Mouse (Mus musculus) MEL (cell line): ENCODE results near the gene Lsamp. TPM values are rescaled to one million over a fixed set of nuclear protein-coding genes. Genes with fewer than 3 reads are reported as not detected.
A peak's percentile ranks its signal among the peaks of the same experiment; 100 is the strongest.

ENCODE experiments used
- DNase-seq: peaks from one replicate; pipeline ENCODE4 v3.0.0; 2011; ENCODE audit warnings: low read depth, low spot score
- H3K27ac ChIP-seq: 2 replicates; pipeline ENCODE4 v1.5.1; 2012; ENCODE audit warnings: low read depth, mild to moderate bottlenecking, control low read depth, low read length, moderate library complexity; ENCODE audit not compliant: control insufficient read depth
- H3K27me3 ChIP-seq, 2 experiments: fragments of 150-350 bp in 1 of 2; sonication (generic) in 1 of 2; 2 replicates each; pipeline ENCODE4 v1.6.1; 2012; ENCODE audit warnings: low read length in 2 of 2, mild to moderate bottlenecking in 2 of 2, improper control_type of control experiment in 1 of 2, moderate library complexity in 1 of 2; ENCODE audit not compliant: insufficient read depth in 2 of 2, control insufficient read depth in 1 of 2
- H3K36me3 ChIP-seq, 2 experiments: 2 replicates each; pipeline ENCODE4 v1.6.1; 2012 to 2014; ENCODE audit warnings: low read length in 2 of 2, improper control_type of control experiment in 1 of 2, inconsistent platforms in 1 of 2, mild to moderate bottlenecking in 1 of 2; ENCODE audit not compliant: insufficient read depth in 2 of 2, control insufficient read depth in 1 of 2
- H3K4me1 ChIP-seq, 2 experiments: fragments of 150-350 bp in 1 of 2; sonication (generic) in 1 of 2; 2 replicates each; pipeline ENCODE4 v1.6.1; 2012; ENCODE audit warnings: low read length in 2 of 2, improper control_type of control experiment in 1 of 2, mild to moderate bottlenecking in 1 of 2; ENCODE audit not compliant: insufficient read depth in 2 of 2, control insufficient read depth in 1 of 2
- H3K4me3 ChIP-seq, 2 experiments: fragments of 150-350 bp in 1 of 2; sonication (generic) in 1 of 2; 2 replicates each; pipeline ENCODE4 v1.5.1; 2012; ENCODE audit warnings: low read depth in 2 of 2, low read length in 2 of 2, mild to moderate bottlenecking in 2 of 2, moderate library complexity in 2 of 2, control low read depth in 1 of 2, improper control_type of control experiment in 1 of 2; ENCODE audit not compliant: control insufficient read depth in 1 of 2, insufficient read depth in 1 of 2
- H3K79me2 ChIP-seq: 2 replicates; pipeline ENCODE4 v1.6.1; 2012; ENCODE audit warnings: mild to moderate bottlenecking, low read length, moderate library complexity; ENCODE audit not compliant: control insufficient read depth, poor library complexity, insufficient read depth
- H3K9ac ChIP-seq: 2 replicates; pipeline ENCODE4 v1.6.1; 2012; ENCODE audit warnings: low read depth, mild to moderate bottlenecking, control low read depth, low read length, moderate library complexity; ENCODE audit not compliant: control insufficient read depth, poor library complexity, severe bottlenecking
- H3K9me3 ChIP-seq: fragments of 150-350 bp; sonication (generic); replicated peaks from 2 replicates; pipeline ENCODE4 v1.6.1; 2012; ENCODE audit warnings: mild to moderate bottlenecking, low read length, improper control_type of control experiment, moderate library complexity; ENCODE audit not compliant: insufficient read depth
- CHD1 ChIP-seq: IDR thresholded peaks from 2 replicates; pipeline ENCODE4 v1.6.1; 2012; ENCODE audit warnings: low read depth, mild to moderate bottlenecking, inconsistent platforms, low read length, improper control_type of control experiment
- E2F4 ChIP-seq: IDR thresholded peaks from 2 replicates; pipeline ENCODE4 v1.6.1; 2011; ENCODE audit warnings: low read depth, low read length, improper control_type of control experiment, borderline replicate concordance
- EP300 ChIP-seq, 2 experiments: IDR thresholded peaks; 2 replicates each; pipeline ENCODE4 v1.6.1; 2011; ENCODE audit warnings: improper control_type of control experiment in 2 of 2, low read length in 2 of 2, low read depth in 1 of 2, mild to moderate bottlenecking in 1 of 2
- ETS1 ChIP-seq: IDR thresholded peaks from 2 replicates; pipeline ENCODE4 v1.6.1; 2012; ENCODE audit warnings: low read depth, mild to moderate bottlenecking, inconsistent platforms, low read length, improper control_type of control experiment, moderate library complexity
- GABPA ChIP-seq: IDR thresholded peaks from 2 replicates; pipeline ENCODE4 v1.6.1; 2012; ENCODE audit warnings: low read depth, mild to moderate bottlenecking, inconsistent platforms, low read length, improper control_type of control experiment, moderate library complexity
- GATA1 ChIP-seq: IDR thresholded peaks from 2 replicates; pipeline ENCODE4 v1.6.1; 2011; ENCODE audit warnings: low read depth, low read length, improper control_type of control experiment
- JUND ChIP-seq: IDR thresholded peaks from 2 replicates; pipeline ENCODE4 v1.6.1; 2011; ENCODE audit warnings: low read depth, mild to moderate bottlenecking, improper control_type of control experiment, low read length
- KAT2A ChIP-seq: conservative IDR thresholded peaks from 2 replicates; pipeline ENCODE4 v1.6.1; 2012; ENCODE audit warnings: low read depth, low read length, improper control_type of control experiment, inconsistent platforms
- MAFK ChIP-seq: IDR thresholded peaks from 2 replicates; pipeline ENCODE4 v1.6.1; 2011; ENCODE audit warnings: low read depth, mild to moderate bottlenecking, low read length, improper control_type of control experiment, borderline replicate concordance
- MAX ChIP-seq: IDR thresholded peaks from 2 replicates; pipeline ENCODE4 v1.6.1; 2011; ENCODE audit warnings: low read length, improper control_type of control experiment
- MEF2A ChIP-seq: IDR thresholded peaks from 2 replicates; pipeline ENCODE4 v1.6.1; 2014; ENCODE audit warnings: low read depth, mild to moderate bottlenecking, inconsistent platforms, low read length, improper control_type of control experiment; ENCODE audit not compliant: poor library complexity, insufficient replicate concordance, severe bottlenecking; ENCODE audit errors: extremely low read depth
- MXI1 ChIP-seq: IDR thresholded peaks from 2 replicates; pipeline ENCODE4 v1.6.1; 2011; ENCODE audit warnings: mild to moderate bottlenecking, low read depth, low read length, improper control_type of control experiment
- MYC ChIP-seq: IDR thresholded peaks from 2 replicates; pipeline ENCODE4 v1.6.1; 2011; ENCODE audit warnings: low read depth, mild to moderate bottlenecking, low read length, improper control_type of control experiment, moderate library complexity
- NELFE ChIP-seq: IDR thresholded peaks from 2 replicates; pipeline ENCODE4 v1.6.1; 2011; ENCODE audit warnings: low read depth, low read length, improper control_type of control experiment
- NRF1 ChIP-seq: IDR thresholded peaks from 2 replicates; pipeline ENCODE4 v1.6.1; 2014; ENCODE audit warnings: low read depth, mild to moderate bottlenecking, inconsistent platforms, low read length, improper control_type of control experiment, moderate library complexity; ENCODE audit not compliant: poor library complexity, insufficient read depth, severe bottlenecking
- POLR2A ChIP-seq, 2 experiments: IDR thresholded peaks; 2 replicates each; pipeline ENCODE4 v1.6.1; 2011 to 2012; ENCODE audit warnings: low read length in 2 of 2, mild to moderate bottlenecking in 2 of 2, control low read depth in 1 of 2, improper control_type of control experiment in 1 of 2, low read depth in 1 of 2, moderate library complexity in 1 of 2; ENCODE audit not compliant: control insufficient read depth in 1 of 2, insufficient read depth in 1 of 2, poor library complexity in 1 of 2
- POLR2AphosphoS2 ChIP-seq: IDR thresholded peaks from 2 replicates; pipeline ENCODE4 v1.6.1; 2011; ENCODE audit warnings: low read length, improper control_type of control experiment
- RAD21 ChIP-seq: IDR thresholded peaks from 2 replicates; pipeline ENCODE4 v1.6.1; 2011; ENCODE audit warnings: mild to moderate bottlenecking, low read depth, low read length, improper control_type of control experiment
- RCOR1 ChIP-seq: IDR thresholded peaks from 2 replicates; pipeline ENCODE4 v1.6.1; 2012; ENCODE audit warnings: low read depth, mild to moderate bottlenecking, inconsistent platforms, low read length, improper control_type of control experiment
- SMC3 ChIP-seq: IDR thresholded peaks from 2 replicates; pipeline ENCODE4 v1.6.1; 2011; ENCODE audit warnings: low read depth, low read length, improper control_type of control experiment
- TAL1 ChIP-seq: IDR thresholded peaks from 2 replicates; pipeline ENCODE4 v1.6.1; 2012; ENCODE audit warnings: mild to moderate bottlenecking, inconsistent platforms, low read length, moderate library complexity, mixed read lengths
- TCF12 ChIP-seq: IDR thresholded peaks from 2 replicates; pipeline ENCODE4 v1.6.1; 2014; ENCODE audit warnings: low read depth, mild to moderate bottlenecking, inconsistent platforms, low read length, improper control_type of control experiment, moderate library complexity
- UBTF ChIP-seq: IDR thresholded peaks from 2 replicates; pipeline ENCODE4 v1.6.1; 2012; ENCODE audit warnings: low read depth, mild to moderate bottlenecking, inconsistent platforms, low read length, improper control_type of control experiment, moderate library complexity, borderline replicate concordance; ENCODE audit not compliant: insufficient read depth
- USF1 ChIP-seq: IDR thresholded peaks from 2 replicates; pipeline ENCODE4 v1.6.1; 2014; ENCODE audit warnings: low read depth, mild to moderate bottlenecking, inconsistent platforms, low read length, improper control_type of control experiment, moderate library complexity
- USF2 ChIP-seq, 2 experiments: IDR thresholded peaks; 2 replicates each; pipeline ENCODE4 v1.6.1; 2011 to 2012; ENCODE audit warnings: improper control_type of control experiment in 2 of 2, low read length in 2 of 2, borderline replicate concordance in 1 of 2, inconsistent platforms in 1 of 2, low read depth in 1 of 2, mild to moderate bottlenecking in 1 of 2; ENCODE audit not compliant: insufficient read depth in 1 of 2
- ZC3H11A ChIP-seq: IDR thresholded peaks from 2 replicates; pipeline ENCODE4 v1.6.1; 2012; ENCODE audit warnings: low read depth, mild to moderate bottlenecking, inconsistent platforms, low read length, improper control_type of control experiment
- ZKSCAN1 ChIP-seq: IDR thresholded peaks from 2 replicates; pipeline ENCODE4 v1.6.1; 2012; ENCODE audit warnings: low read depth, mild to moderate bottlenecking, inconsistent platforms, low read length, improper control_type of control experiment, moderate library complexity
- ZMIZ1 ChIP-seq: IDR thresholded peaks from 2 replicates; pipeline ENCODE4 v1.6.1; 2012; ENCODE audit warnings: low read depth, mild to moderate bottlenecking, inconsistent platforms, low read length, improper control_type of control experiment, moderate library complexity
- polyA plus RNA-seq, 2 experiments: library from polyadenylated mRNA; stranded (reverse) in 1 of 2; unstranded in 1 of 2; fragments of >175 nt in 1 of 2; fragments of >200 nt in 1 of 2; gene quantifications; 2 replicates each; pipeline versions ENCODE4 v1.2.1 to v1.2.4; 2012; ENCODE audit warnings: low replicate concordance in 2 of 2, low read depth in 1 of 2; ENCODE audit not compliant: insufficient read length in 2 of 2, insufficient read depth in 1 of 2, missing spikeins in 1 of 2
- total RNA-seq: library from RNA; depleted of rRNA; stranded (reverse); fragments of 300-350 nt; gene quantifications from 2 replicates; pipeline ENCODE4 v1.2.3, GENCODE M21; 2012

The Lsamp gene
- total and polyA plus RNA-seq, 3 experiments, result 0.42 TPM; not detected in 2

GRCm38 (mm10) chr16:40080224-40080623 lies 96.1 kb downstream of the Lsamp start:
- no peak overlapping the region for H3K27ac ChIP-seq
- H3K79me2 ChIP-seq, result no peaks in the 10 kb centered on the region
- H3K36me3 ChIP-seq, result no peaks in the 10 kb centered on the region
- no peaks in the 10 kb centered on the region for H3K4me1 ChIP-seq
- no peaks in the 10 kb centered on the region for H3K9me3 ChIP-seq
- TF ChIP-seq EP300 (IDR thresholded peaks at IDR 0.05; ENCODE audit: low read depth in 1 of 2, low read length in 2 of 2) (no peak), RCOR1 (no peak), USF1 (no peak), MEF2A (no peak), JUND (no peak), TAL1 (no peak), GABPA (no peak), GATA1 (no peak), USF2 (IDR thresholded peaks at IDR 0.05; ENCODE audit: borderline replicate concordance in 1 of 2, insufficient read depth in 1 of 2, low read depth in 1 of 2, low read length in 2 of 2) (no peak), ZMIZ1 (no peak), ZKSCAN1 (no peak)
- H3K9ac ChIP-seq, result no peak overlapping the region
- DNase-seq, result peak; percentile 0
- H3K27me3 ChIP-seq, result no peaks in the 10 kb centered on the region
- no peak overlapping the region for H3K4me3 ChIP-seq

GRCm38 (mm10) chr16:40104329-40104728 lies 120.2 kb downstream of the Lsamp start:
- no peak for TF ChIP-seq NRF1
- no peak for TF ChIP-seq ZMIZ1
- TF ChIP-seq ZKSCAN1, result no peak
- TF ChIP-seq MAFK, result no peak
- no peak for TF ChIP-seq MYC
- TF ChIP-seq POLR2AphosphoS2, result no peak
- TF ChIP-seq MAX, result no peak
- TF ChIP-seq RAD21, result no peak
- TF ChIP-seq TCF12, result no peak
- no peak for TF ChIP-seq NELFE
- TF ChIP-seq ZC3H11A, result no peak
- TF ChIP-seq E2F4, result no peak
- no peak for TF ChIP-seq KAT2A
- TF ChIP-seq SMC3, result no peak
- TF ChIP-seq POLR2A (IDR thresholded peaks at IDR 0.05; ENCODE audit: control insufficient read depth in 1 of 2, insufficient read depth in 1 of 2, low read depth in 1 of 2, low read length in 2 of 2, poor library complexity in 1 of 2), result no peak
- no peak for TF ChIP-seq CHD1
- TF ChIP-seq UBTF, result no peak
- TF ChIP-seq MXI1, result no peak
- no peak for TF ChIP-seq ETS1
- TF ChIP-seq, all 39 proteins: peak for 0
- Histone ChIP-seq H3K4me3 (no peak overlapping the region), H3K9me3 (no peaks in the 10 kb centered on the region), H3K27ac (no peak overlapping the region), H3K9ac (no peak overlapping the region), H3K79me2 (no peaks in the 10 kb centered on the region), H3K27me3 (no peaks in the 10 kb centered on the region), H3K4me1 (no peaks in the 10 kb centered on the region), H3K36me3 (no peaks in the 10 kb centered on the region)
- DNase-seq, result no peak
